Mouse (Mus musculus): ENCODE measurements around the gene Trpv1. TPM values are rescaled to one million over a fixed set of nuclear protein-coding genes. Genes with fewer than 3 reads are reported as not detected.
A peak's percentile ranks its signal among the peaks of the same experiment; 100 is the strongest.

The Trpv1 gene
- polyA plus RNA-seq, 1 experiment: 1.6 TPM

GRCm38 (mm10) chr11:73213956-73214355 lies 20.1 kb upstream of the Trpv1 start:
- Histone ChIP-seq H3K27ac (ENCODE audit: control insufficient read depth, insufficient read depth, low read depth, low read length) (no peak overlapping the region), H3K27me3 (ENCODE audit: control insufficient read depth, insufficient read depth, low read length) (no peaks in the 10 kb centered on the region), H3K36me3 (ENCODE audit: control insufficient read depth, insufficient read depth, low read length) (no peaks in the 10 kb centered on the region), H3K4me1 (ENCODE audit: control insufficient read depth, insufficient read depth, low read length) (no peaks in the 10 kb centered on the region), H3K4me3 (ENCODE audit: control insufficient read depth, low read depth, low read length) (no peak overlapping the region)
- TF ChIP-seq CTCF (IDR thresholded peaks at IDR 0.05; ENCODE audit: control insufficient read depth, insufficient read depth, insufficient replicate concordance, low read depth, low read length): no peak
- TF ChIP-seq POLR2A (IDR thresholded peaks at IDR 0.05; ENCODE audit: control insufficient read depth, low read depth, low read length): no peak

DNA sequence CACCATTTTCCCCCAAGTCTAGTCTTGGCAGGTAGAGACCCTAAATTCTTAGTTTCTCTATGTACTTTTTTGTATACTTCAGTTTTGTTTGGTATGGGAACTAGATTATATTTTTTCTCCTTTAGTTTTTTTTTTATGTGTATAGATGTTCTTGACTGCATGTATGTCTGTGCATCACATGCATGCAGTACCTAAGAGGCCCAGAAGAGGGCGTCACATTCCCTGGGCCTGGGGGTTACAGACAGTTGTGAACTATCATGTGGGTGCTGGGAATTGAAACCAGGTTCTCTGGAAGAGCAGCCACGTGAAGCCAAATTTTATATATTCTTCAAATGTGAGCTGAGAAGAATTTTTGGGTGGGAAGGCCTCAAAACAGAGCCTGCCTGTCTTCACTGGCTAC lies 14.4 kb upstream of the Trpv1 start:
- Histone ChIP-seq H3K27me3 (ENCODE audit: control insufficient read depth, insufficient read depth, low read length) (no peaks in the 10 kb centered on the region), H3K4me1 (ENCODE audit: control insufficient read depth, insufficient read depth, low read length) (no peaks in the 10 kb centered on the region), H3K4me3 (ENCODE audit: control insufficient read depth, low read depth, low read length) (no peak overlapping the region), H3K36me3 (ENCODE audit: control insufficient read depth, insufficient read depth, low read length) (no peaks in the 10 kb centered on the region), H3K27ac (ENCODE audit: control insufficient read depth, insufficient read depth, low read depth, low read length) (no peak overlapping the region)
- TF ChIP-seq POLR2A (IDR thresholded peaks at IDR 0.05; ENCODE audit: control insufficient read depth, low read depth, low read length) (no peak), CTCF (IDR thresholded peaks at IDR 0.05; ENCODE audit: control insufficient read depth, insufficient read depth, insufficient replicate concordance, low read depth, low read length) (peak; percentile 49; the same call in 1 of the 2 replicates)

DNA sequence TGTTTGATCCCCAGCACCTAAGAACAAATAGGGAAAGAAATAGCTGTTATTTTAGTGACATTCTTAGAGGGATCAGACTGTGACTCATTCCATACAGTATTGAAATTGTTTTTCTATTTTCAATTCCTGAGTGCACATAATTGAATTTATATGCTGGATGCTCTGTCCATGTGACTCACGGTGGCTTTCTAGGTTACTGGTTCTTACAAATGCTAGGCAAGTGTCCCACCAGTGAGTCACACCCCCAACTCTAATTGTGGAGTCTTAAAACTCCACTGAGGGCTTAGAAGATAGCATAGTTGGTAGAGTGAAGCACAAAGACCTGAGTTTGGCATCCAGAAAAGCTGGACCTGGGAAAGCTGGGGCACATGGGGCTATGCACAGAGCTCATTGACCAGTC lies 13.4 kb upstream of the Trpv1 start:
- no peak overlapping the region for H3K27ac ChIP-seq (ENCODE audit: control insufficient read depth, insufficient read depth, low read depth, low read length)
- no peaks in the 10 kb centered on the region for H3K36me3 ChIP-seq (ENCODE audit: control insufficient read depth, insufficient read depth, low read length)
- H3K4me1 ChIP-seq (ENCODE audit: control insufficient read depth, insufficient read depth, low read length): no peaks in the 10 kb centered on the region
- TF ChIP-seq POLR2A (IDR thresholded peaks at IDR 0.05; ENCODE audit: control insufficient read depth, low read depth, low read length) (no peak), CTCF (IDR thresholded peaks at IDR 0.05; ENCODE audit: control insufficient read depth, insufficient read depth, insufficient replicate concordance, low read depth, low read length) (no peak)
- H3K4me3 ChIP-seq (ENCODE audit: control insufficient read depth, low read depth, low read length): no peak overlapping the region
- H3K27me3 ChIP-seq (ENCODE audit: control insufficient read depth, insufficient read depth, low read length): no peaks in the 10 kb centered on the region

GRCm38 (mm10) chr11:73222846-73223245 lies 11.2 kb upstream of the Trpv1 start:
- TF ChIP-seq CTCF (IDR thresholded peaks at IDR 0.05; ENCODE audit: control insufficient read depth, insufficient read depth, insufficient replicate concordance, low read depth, low read length) (no peak), POLR2A (IDR thresholded peaks at IDR 0.05; ENCODE audit: control insufficient read depth, low read depth, low read length) (no peak)
- H3K27ac ChIP-seq (ENCODE audit: control insufficient read depth, insufficient read depth, low read depth, low read length): no peak overlapping the region
- H3K4me1 ChIP-seq (ENCODE audit: control insufficient read depth, insufficient read depth, low read length): no peaks in the 10 kb centered on the region
- no peaks in the 10 kb centered on the region for H3K36me3 ChIP-seq (ENCODE audit: control insufficient read depth, insufficient read depth, low read length)
- H3K27me3 ChIP-seq (ENCODE audit: control insufficient read depth, insufficient read depth, low read length): no peaks in the 10 kb centered on the region
- H3K4me3 ChIP-seq (ENCODE audit: control insufficient read depth, low read depth, low read length): no peak overlapping the region

DNA sequence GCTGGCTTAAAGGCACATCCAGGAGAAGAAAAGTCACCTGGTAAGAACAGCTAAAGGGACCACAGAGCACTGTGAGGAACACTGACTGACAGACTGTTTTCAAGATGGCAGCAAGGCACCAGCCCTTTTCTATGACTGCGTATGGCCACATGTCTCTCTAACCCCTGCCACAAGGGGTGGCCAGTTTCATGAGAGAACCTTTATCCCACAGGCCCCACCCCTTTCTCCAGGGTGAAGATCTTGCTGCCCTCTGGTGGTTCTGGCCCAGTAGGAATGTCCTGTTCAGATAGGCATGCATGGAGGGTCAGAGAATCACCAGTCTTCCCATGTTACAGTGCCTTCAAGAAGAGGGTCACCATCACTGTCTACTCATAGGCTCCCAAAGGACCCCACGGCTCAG lies 10.1 kb upstream of the Trpv1 start:
- H3K36me3 ChIP-seq (ENCODE audit: control insufficient read depth, insufficient read depth, low read length): no peaks in the 10 kb centered on the region
- H3K27ac ChIP-seq (ENCODE audit: control insufficient read depth, insufficient read depth, low read depth, low read length): no peak overlapping the region
- no peak for TF ChIP-seq POLR2A (IDR thresholded peaks at IDR 0.05; ENCODE audit: control insufficient read depth, low read depth, low read length)
- no peak for TF ChIP-seq CTCF (IDR thresholded peaks at IDR 0.05; ENCODE audit: control insufficient read depth, insufficient read depth, insufficient replicate concordance, low read depth, low read length)
- H3K27me3 ChIP-seq (ENCODE audit: control insufficient read depth, insufficient read depth, low read length): no peaks in the 10 kb centered on the region
- no peaks in the 10 kb centered on the region for H3K4me1 ChIP-seq (ENCODE audit: control insufficient read depth, insufficient read depth, low read length)
- no peak overlapping the region for H3K4me3 ChIP-seq (ENCODE audit: control insufficient read depth, low read depth, low read length)

GRCm38 (mm10) chr11:73225856-73226255 lies 8.2 kb upstream of the Trpv1 start:
- Histone ChIP-seq H3K36me3 (ENCODE audit: control insufficient read depth, insufficient read depth, low read length) (no peaks in the 10 kb centered on the region), H3K27me3 (ENCODE audit: control insufficient read depth, insufficient read depth, low read length) (no peaks in the 10 kb centered on the region), H3K4me1 (ENCODE audit: control insufficient read depth, insufficient read depth, low read length) (no peaks in the 10 kb centered on the region), H3K27ac (ENCODE audit: control insufficient read depth, insufficient read depth, low read depth, low read length) (no peak overlapping the region), H3K4me3 (ENCODE audit: control insufficient read depth, low read depth, low read length) (no peak overlapping the region)
- TF ChIP-seq POLR2A (IDR thresholded peaks at IDR 0.05; ENCODE audit: control insufficient read depth, low read depth, low read length): no peak
- TF ChIP-seq CTCF (IDR thresholded peaks at IDR 0.05; ENCODE audit: control insufficient read depth, insufficient read depth, insufficient replicate concordance, low read depth, low read length): no peak

DNA sequence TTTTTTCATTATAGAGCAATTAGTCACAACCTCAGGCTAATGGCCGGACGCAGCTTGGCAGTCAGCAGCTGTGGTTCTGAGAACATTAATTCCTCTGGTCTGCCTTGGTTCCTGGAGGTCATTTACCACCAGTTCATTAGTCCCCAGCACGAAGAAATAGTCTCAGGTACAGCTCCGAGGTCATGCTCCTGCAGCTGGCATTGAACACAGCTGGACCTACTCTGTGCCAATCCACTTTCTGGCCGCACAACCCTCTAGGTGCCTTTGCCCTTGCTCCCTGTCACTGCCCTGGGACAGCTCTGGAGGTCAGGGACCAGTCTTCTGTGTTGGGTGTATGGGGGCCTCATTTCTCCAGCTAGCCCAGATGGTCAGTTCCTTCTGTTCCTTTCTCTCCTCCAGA lies 5.2 kb upstream of the Trpv1 start:
- no peak overlapping the region for H3K27ac ChIP-seq (ENCODE audit: control insufficient read depth, insufficient read depth, low read depth, low read length)
- TF ChIP-seq POLR2A (IDR thresholded peaks at IDR 0.05; ENCODE audit: control insufficient read depth, low read depth, low read length): no peak
- no peak for TF ChIP-seq CTCF (IDR thresholded peaks at IDR 0.05; ENCODE audit: control insufficient read depth, insufficient read depth, insufficient replicate concordance, low read depth, low read length)
- H3K27me3 ChIP-seq (ENCODE audit: control insufficient read depth, insufficient read depth, low read length): no peaks in the 10 kb centered on the region
- H3K36me3 ChIP-seq (ENCODE audit: control insufficient read depth, insufficient read depth, low read length): no peaks in the 10 kb centered on the region
- H3K4me3 ChIP-seq (ENCODE audit: control insufficient read depth, low read depth, low read length): no peak overlapping the region
- no peaks in the 10 kb centered on the region for H3K4me1 ChIP-seq (ENCODE audit: control insufficient read depth, insufficient read depth, low read length)

DNA sequence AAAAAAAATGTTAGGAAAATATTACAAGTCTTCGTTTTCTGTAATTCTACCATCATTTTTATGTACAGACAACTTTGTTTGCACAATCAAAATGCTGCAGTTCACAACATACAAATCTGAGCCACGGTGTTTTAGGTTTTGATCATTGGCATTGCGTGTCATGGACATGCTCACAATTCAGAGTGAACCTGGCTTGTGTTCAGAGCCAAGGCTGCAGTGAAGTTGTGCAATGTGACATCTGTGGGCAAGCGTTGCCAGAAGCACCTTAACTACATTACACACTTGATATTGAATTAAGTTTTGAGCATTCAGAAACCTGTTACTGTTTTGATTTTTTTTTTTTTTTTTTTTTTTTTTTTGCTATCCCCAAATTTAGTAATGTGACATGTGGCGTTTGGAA lies 4.0 kb upstream of the Trpv1 start:
- Histone ChIP-seq H3K4me3 (ENCODE audit: control insufficient read depth, low read depth, low read length) (no peak overlapping the region), H3K27ac (ENCODE audit: control insufficient read depth, insufficient read depth, low read depth, low read length) (no peak overlapping the region), H3K4me1 (ENCODE audit: control insufficient read depth, insufficient read depth, low read length) (no peaks in the 10 kb centered on the region), H3K36me3 (ENCODE audit: control insufficient read depth, insufficient read depth, low read length) (no peaks in the 10 kb centered on the region), H3K27me3 (ENCODE audit: control insufficient read depth, insufficient read depth, low read length) (no peaks in the 10 kb centered on the region)
- TF ChIP-seq POLR2A (IDR thresholded peaks at IDR 0.05; ENCODE audit: control insufficient read depth, low read depth, low read length) (no peak), CTCF (IDR thresholded peaks at IDR 0.05; ENCODE audit: control insufficient read depth, insufficient read depth, insufficient replicate concordance, low read depth, low read length) (no peak)
